Mouse (Mus musculus) midbrain, embryonic 10.5 days (tissue): ENCODE measurements around the gene Bcam. TPM values are rescaled to one million over a fixed set of nuclear protein-coding genes. Genes with fewer than 3 reads are reported as not detected.
"Not testable (repeated sequence)": the region's sequence is repeated elsewhere in the genome, so short reads cannot be mapped to it uniquely, and the experiment has no call there.

Source experiments
- DNase-seq: peaks from one replicate; pipeline ENCODE4 v3.0.0-alpha.2; 2017; ENCODE audit warnings: low spot score
- H3K27ac ChIP-seq: fragments of 300-500 bp; sonication (generic); replicated peaks from 2 replicates; pipeline ENCODE4 v1.5.1; 2016; ENCODE audit warnings: mild to moderate bottlenecking
- H3K27me3 ChIP-seq: fragments of 300-500 bp; sonication (generic); 2 replicates; pipeline ENCODE4 v1.6.1; 2016; ENCODE audit warnings: low read depth, mild to moderate bottlenecking; ENCODE audit not compliant: poor library complexity, severe bottlenecking
- H3K36me3 ChIP-seq: fragments of 300-500 bp; sonication (generic); 2 replicates; pipeline ENCODE4 v1.6.1; 2016; ENCODE audit warnings: mild to moderate bottlenecking, moderate library complexity
- H3K4me1 ChIP-seq: fragments of 300-500 bp; sonication (generic); 2 replicates; pipeline ENCODE4 v1.6.1; 2016
- H3K4me3 ChIP-seq: fragments of 300-500 bp; sonication (generic); 2 replicates; pipeline ENCODE4 v1.5.1; 2016; ENCODE audit warnings: mild to moderate bottlenecking, moderate library complexity
- H3K9me3 ChIP-seq: fragments of 300-500 bp; sonication (generic); replicated peaks from 2 replicates; pipeline ENCODE4 v1.6.1; 2016; ENCODE audit warnings: mild to moderate bottlenecking
- WGBS: fragments of 180-500 bp; shearing (Covaris S2); methylation state at CpG from one replicate; pipeline ENCODE4 v1.1.7; 2016; 5-methylcytosine and 5-hydroxymethylcytosine counted together
- polyA plus RNA-seq: library from polyadenylated mRNA; unstranded; fragments of >200 nt; fragmentation: Nextera tagmentation; extraction: Ambion mirVana; gene quantifications from 2 replicates; pipeline ENCODE4 v1.2.1, GENCODE M21; 2016

Gene Bcam
- polyA plus RNA-seq, 1 experiment from 2014 or later: 32.2 TPM

DNA sequence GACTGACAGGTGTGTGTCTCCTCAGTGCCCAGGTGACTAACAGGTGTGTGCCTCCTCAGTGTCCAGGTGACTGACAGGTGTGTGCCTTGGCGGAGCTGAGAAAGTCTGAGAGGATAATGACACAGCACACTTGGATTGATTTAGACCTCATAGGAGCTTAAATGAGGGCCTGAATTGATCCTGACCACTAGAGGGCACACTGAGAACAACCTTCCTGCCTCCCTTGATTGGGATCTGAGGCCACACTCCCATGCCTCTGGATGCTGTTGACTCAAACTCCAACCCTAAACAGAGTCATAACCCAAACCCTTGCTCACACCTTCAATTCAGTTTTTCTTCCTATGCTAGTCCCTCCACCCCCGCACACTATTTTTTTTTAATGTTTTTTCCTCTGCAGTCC, 29.9 kb upstream of the Bcam start:
- 0 out of 2 replicates have a peak, but pooled peaks cover 3% of the 10 kb centered on the region for H3K9me3 ChIP-seq
- H3K27ac ChIP-seq: no peak overlapping the region
- peak; percentile 41 for DNase-seq
- peaks cover 20% of the 10 kb centered on the region for H3K27me3 ChIP-seq
- no peaks in the 10 kb centered on the region for H3K36me3 ChIP-seq
- no peak overlapping the region for H3K4me3 ChIP-seq
- peaks cover 5% of the 10 kb centered on the region for H3K4me1 ChIP-seq
- WGBS: 30% methylated on average over 2 of the region's 2 CpGs

DNA sequence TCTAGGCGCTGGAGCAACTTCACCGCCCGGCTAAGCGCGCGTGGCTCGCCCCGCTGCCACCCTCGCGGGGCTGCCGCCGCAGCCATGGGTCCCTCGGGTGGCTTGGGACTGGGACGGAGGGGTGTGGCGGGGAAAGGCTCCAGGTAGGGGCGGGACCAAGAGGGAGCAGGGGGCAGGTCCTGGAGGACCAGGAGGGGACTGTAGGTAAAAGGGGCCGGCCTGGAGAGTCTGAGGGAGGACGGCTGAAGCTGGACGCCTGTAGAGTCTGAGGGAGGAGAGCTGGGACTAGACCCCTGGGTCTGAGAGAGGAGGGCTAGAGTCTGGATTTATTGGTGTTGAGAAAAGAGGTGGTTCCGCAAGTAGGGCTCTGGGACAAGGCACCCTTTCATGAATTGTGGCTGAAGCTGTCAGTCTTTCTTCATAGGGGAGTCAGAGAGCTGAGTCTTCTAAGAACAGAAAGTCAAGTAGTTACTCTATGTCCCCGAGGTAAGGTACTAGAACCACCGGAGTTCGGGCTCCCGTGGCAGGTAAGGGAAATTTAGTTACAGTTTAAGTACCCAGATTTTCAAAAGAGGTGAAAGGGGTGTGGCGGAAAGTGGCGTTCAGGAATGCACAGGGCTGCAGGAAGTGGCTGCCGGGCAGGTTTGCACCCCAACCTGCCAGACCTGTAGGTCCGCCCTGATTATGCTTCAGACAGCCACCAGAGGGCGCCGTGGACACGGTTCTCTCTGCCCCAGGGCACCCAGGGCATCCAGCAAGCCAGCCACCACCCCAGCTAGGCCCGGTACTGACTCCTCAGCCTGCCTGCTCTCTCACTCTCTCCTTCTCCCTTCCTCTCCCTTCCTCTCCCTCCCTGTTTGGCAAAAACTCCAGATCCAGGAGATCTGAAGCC, 26.1 kb upstream of the Bcam start, which contains the start of gene Cblc:
Cblc (minus strand) TSS at position 113 of the 892 bp plus-strand sequence.
- Histone ChIP-seq H3K4me1 (peaks cover 5% of the 10 kb centered on the region), H3K9me3 (no peaks in the 10 kb centered on the region), H3K27me3 (peaks cover 33% of the 10 kb centered on the region), H3K27ac (no peak within 1 kb of the TSS), H3K4me3 (no peak within 1 kb of the TSS), H3K36me3 (no peaks in the 10 kb centered on the region)
- peak; percentile 73 for DNase-seq
- 3% methylated on average over 32 of the region's 32 CpGs for whole genome bisulfite sequencing

DNA sequence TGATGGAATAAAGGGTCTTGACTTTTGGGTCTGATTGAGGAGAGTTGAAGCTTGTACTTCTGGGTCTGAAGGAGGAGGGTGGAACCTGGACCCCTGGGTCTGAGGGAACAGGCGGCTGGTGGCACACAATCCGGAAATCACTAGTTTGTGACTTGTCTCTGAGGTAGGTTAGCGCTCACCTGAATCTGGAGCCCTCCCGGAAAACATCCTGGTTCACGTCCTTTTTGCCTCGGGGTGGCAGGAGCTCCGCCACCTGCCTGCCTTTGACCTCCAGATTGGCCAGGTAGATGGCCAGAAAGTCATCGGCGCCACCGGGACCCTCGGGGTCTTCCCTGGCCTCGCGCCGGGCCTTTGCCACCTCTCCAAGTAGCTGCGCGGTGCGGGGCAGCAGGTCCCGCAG, 25.4 kb upstream of the Bcam start:
- H3K4me3 ChIP-seq: no peak overlapping the region
- peaks cover 33% of the 10 kb centered on the region for H3K27me3 ChIP-seq
- no peak overlapping the region for H3K27ac ChIP-seq
- no peaks in the 10 kb centered on the region for H3K36me3 ChIP-seq
- H3K9me3 ChIP-seq: no peaks in the 10 kb centered on the region
- WGBS: 9% methylated on average over 18 of the region's 18 CpGs
- no peak for DNase-seq
- peaks cover 5% of the 10 kb centered on the region for H3K4me1 ChIP-seq

DNA sequence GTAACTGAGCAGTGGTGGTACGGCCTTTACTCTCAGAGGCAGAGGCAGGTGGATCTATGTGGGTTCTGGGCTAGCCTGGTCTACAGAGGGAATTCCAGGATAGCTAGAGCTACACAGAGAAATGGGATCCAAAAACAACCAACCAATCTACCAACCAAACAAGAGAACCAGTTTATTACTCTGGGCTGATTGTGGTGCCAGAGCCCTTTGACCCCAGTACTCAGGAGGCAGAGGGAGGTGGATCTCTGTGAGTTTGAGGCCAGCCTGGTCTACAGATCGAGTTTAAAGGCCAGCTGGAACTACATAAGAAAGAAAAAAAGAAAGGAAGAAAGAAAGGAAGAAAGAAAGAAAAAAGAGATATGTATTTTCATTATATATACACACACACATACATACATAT, 24.4 kb upstream of the Bcam start:
- H3K4me1 ChIP-seq: peaks cover 5% of the 10 kb centered on the region
- H3K4me3 ChIP-seq: no peak overlapping the region
- no peak overlapping the region for H3K27ac ChIP-seq
- 80% methylated on average over 2 of the region's 2 CpGs for WGBS
- H3K27me3 ChIP-seq: peaks cover 42% of the 10 kb centered on the region
- H3K9me3 ChIP-seq: no peaks in the 10 kb centered on the region
- no peaks in the 10 kb centered on the region for H3K36me3 ChIP-seq
- no peak for DNase-seq

DNA sequence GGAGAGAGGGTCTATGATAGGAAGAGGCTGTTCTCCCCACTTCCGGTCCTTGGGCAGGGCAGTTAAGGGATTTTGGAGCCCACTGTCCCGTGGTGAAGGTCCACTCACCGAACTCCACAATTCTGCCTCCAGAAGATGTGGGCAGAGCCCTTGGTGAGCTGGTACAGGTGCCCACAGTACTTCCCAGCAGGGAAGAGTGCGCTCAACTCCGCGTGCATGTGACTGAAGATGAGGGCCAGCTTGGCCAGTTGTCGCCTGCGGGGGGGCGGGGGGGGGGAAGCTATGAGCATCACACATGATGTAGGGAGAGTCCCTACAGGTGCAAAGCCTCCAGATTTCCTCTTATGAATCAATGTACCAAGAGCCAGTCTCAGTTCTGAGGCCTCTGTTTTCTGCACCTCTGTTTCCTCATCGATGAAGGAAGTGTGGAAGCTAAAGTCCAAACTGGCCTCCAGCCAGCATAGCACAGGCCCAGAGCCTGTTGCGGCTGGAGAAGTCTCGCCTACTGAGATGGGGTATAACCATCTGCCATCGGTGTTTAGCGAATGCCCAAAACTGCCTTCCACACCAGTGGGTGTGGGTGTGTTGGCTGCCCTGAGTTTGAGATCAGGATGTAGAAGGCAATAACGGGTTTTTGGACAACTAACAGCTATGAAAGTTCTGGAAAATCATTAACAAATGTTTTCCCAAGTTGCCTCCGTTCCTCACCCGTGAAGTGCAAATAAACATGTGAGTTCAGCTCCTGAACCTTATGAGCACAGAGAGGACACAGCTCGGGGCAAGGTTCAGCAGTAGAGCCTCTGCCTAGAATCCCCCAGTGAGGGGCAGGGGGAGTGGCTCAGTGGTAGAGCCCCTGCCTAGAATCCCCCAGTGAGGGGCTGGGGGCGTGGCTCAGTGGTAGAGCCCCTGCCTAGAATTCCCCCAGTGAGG, 22.1 kb upstream of the Bcam start:
- DNase-seq: no peak
- Histone ChIP-seq H3K27ac (no peak overlapping the region), H3K36me3 (no peaks in the 10 kb centered on the region), H3K4me3 (no peak overlapping the region), H3K27me3 (peaks cover 44% of the 10 kb centered on the region), H3K4me1 (peaks cover 9% of the 10 kb centered on the region), H3K9me3 (no peaks in the 10 kb centered on the region)
- 88% methylated on average over 19 of the region's 19 CpGs for WGBS

DNA sequence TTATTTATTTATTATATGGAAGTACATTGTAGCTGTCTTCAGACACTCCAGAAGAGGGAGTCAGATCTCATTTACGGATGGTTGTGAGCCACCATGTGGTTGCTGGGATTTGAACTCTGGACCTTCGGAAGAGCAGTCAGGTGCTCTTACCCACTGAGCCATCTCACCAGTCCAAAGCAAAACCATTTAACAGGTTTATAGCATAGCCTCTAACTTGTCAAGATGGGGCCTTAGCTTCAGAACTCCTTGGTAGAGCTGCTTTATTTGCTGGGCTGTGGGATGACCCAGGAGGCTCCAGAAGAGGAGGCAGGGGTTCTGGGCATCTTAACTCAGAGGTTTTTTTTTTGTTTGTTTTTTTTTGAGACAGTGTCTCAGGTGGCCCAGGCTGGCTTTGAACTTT, 20.7 kb upstream of the Bcam start:
- not testable (repeated sequence) for H3K9me3 ChIP-seq, H3K4me1 ChIP-seq, DNase-seq, H3K27ac ChIP-seq, H3K4me3 ChIP-seq, H3K36me3 ChIP-seq
- H3K27me3 ChIP-seq: peaks cover 32% of the 10 kb centered on the region
- 85% methylated on average over 2 of the region's 2 CpGs for WGBS

GRCm38 (mm10) chr7:19789904-19790347, 19.1 kb upstream of the Bcam start:
- H3K27me3 ChIP-seq: peaks cover 16% of the 10 kb centered on the region
- peak overlapping the region; percentile 59; the same call in 1 of the 2 replicates for H3K27ac ChIP-seq
- H3K4me1 ChIP-seq: peaks cover 12% of the 10 kb centered on the region
- H3K36me3 ChIP-seq: no peaks in the 10 kb centered on the region
- H3K9me3 ChIP-seq: no peaks in the 10 kb centered on the region
- whole genome bisulfite sequencing: under 1% methylated on average over 19 of the region's 19 CpGs
- DNase-seq: peak; percentile 90
- peak overlapping the region; percentile 58 for H3K4me3 ChIP-seq

DNA sequence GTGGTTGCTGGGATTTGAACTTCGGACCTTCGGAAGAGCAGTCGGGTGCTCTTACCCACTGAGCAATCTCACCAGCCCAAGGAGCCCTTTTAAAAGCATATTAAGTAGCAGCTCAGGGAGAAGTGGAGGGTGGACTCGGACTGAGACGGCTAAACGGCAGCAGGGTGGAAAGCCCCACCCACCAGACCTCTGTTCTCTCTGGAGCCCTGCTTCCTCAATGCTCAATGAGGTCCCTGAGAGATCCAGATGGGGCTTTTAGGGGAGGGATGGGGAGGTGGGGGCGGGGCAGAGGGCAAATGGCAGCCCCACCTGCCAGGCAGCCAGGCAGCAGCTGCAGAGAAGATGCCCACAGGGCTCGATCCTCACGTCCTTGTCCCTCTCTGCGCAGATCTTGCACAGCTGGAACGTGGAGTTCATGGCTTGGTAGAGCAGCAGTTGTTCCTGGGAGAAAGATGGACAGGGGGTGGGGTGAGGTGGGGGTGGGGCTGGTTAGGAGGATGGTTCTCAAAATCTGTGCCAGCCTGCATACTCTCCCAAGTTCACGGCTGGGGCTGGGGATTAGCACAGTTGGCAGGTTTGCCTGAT, 15.2 kb upstream of the Bcam start:
- H3K4me3 ChIP-seq: no peak overlapping the region
- 48% methylated on average over 12 of the region's 12 CpGs for WGBS
- peaks cover 12% of the 10 kb centered on the region for H3K4me1 ChIP-seq
- DNase-seq: no peak
- no peaks in the 10 kb centered on the region for H3K9me3 ChIP-seq
- peaks cover 9% of the 10 kb centered on the region for H3K27me3 ChIP-seq
- no peaks in the 10 kb centered on the region for H3K36me3 ChIP-seq
- H3K27ac ChIP-seq: no peak overlapping the region

- no peak for DNase-seq
- Histone ChIP-seq H3K9me3 (no peaks in the 10 kb centered on the region), H3K27ac (no peak overlapping the region), H3K4me1 (peaks cover 12% of the 10 kb centered on the region), H3K36me3 (no peaks in the 10 kb centered on the region), H3K27me3 (no peaks in the 10 kb centered on the region), H3K4me3 (no peak overlapping the region)
- WGBS: 48% methylated on average over 11 of the region's 11 CpGs
These were observed 14.1 kb upstream of the Bcam start for GRCm38 (mm10) chr7:19784764-19785535.

- H3K27me3 ChIP-seq: no peaks in the 10 kb centered on the region
- DNase-seq: no peak
- H3K9me3 ChIP-seq: no peaks in the 10 kb centered on the region; the same call in 1 of the 2 replicates
- H3K4me3 ChIP-seq: no peak overlapping the region
- 71% methylated on average over 8 of the region's 8 CpGs for WGBS
- peaks cover 8% of the 10 kb centered on the region; the same call in 1 of the 2 replicates for H3K4me1 ChIP-seq
- no peak overlapping the region for H3K27ac ChIP-seq
- H3K36me3 ChIP-seq: no peaks in the 10 kb centered on the region
These were observed 12.8 kb upstream of the Bcam start for GRCm38 (mm10) chr7:19783630-19784029.

- Histone ChIP-seq H3K27ac (no peak overlapping the region), H3K4me3 (no peak overlapping the region), H3K9me3 (peaks cover 4% of the 10 kb centered on the region; the same call in 1 of the 2 replicates), H3K4me1 (peaks cover 8% of the 10 kb centered on the region; the same call in 1 of the 2 replicates), H3K36me3 (no peaks in the 10 kb centered on the region), H3K27me3 (no peaks in the 10 kb centered on the region)
- 91% methylated on average over 4 of the region's 4 CpGs for WGBS
- no peak for DNase-seq
These were observed 11.8 kb upstream of the Bcam start for GRCm38 (mm10) chr7:19782645-19783044.

DNA sequence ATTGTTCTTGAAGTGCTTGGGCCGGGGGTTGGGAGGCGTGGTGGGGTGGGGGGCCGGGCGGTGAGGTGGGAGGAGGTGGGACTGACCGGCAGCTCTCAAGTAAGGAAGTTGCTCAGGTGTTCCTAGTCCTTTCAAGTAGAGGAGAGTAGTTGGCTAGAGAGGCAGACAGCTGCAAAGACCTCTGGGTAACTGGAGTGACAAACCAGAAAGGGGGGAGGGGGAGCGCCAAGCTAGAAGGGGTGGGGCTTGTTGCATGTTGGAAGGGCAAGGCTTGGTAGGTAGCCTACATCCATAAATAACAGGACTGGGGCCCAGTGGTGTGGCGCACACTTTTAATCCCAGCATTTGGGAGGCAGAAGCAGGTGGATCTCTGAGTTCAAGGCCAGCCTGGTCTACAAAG, 10.9 kb upstream of the Bcam start:
- Histone ChIP-seq H3K36me3 (no peaks in the 10 kb centered on the region), H3K4me1 (peaks cover 8% of the 10 kb centered on the region; the same call in 1 of the 2 replicates), H3K27me3 (no peaks in the 10 kb centered on the region), H3K27ac (no peak overlapping the region), H3K4me3 (no peak overlapping the region), H3K9me3 (peaks cover 4% of the 10 kb centered on the region; the same call in 1 of the 2 replicates)
- DNase-seq: no peak
- WGBS: 94% methylated on average over 7 of the region's 7 CpGs
